Mouse (Mus musculus): ENCODE measurements around the gene Dnph1. TPM values are rescaled to one million over a fixed set of nuclear protein-coding genes. Genes with fewer than 3 reads are reported as not detected.

Dnph1 gene
- polyA plus RNA-seq, 1 experiment from 2014 or later, result 59.7 TPM

- no peak for ATAC-seq (ENCODE audit: low FRiP score)
- Histone ChIP-seq H3K9ac (ENCODE audit: low read depth, low read length) (peak overlapping the region; percentile 19; the same call in 1 of the 2 replicates), H3K27me3 (ENCODE audit: control insufficient read depth, insufficient read depth, low read length) (peaks cover 37% of the 10 kb centered on the region), H3K9me3 (ENCODE audit: control insufficient read depth, low read length) (no peaks in the 10 kb centered on the region), H3K27ac (ENCODE audit: low read depth, low read length) (no peak overlapping the region), H3K36me3 (ENCODE audit: control insufficient read depth, insufficient read depth, low read length) (no peaks in the 10 kb centered on the region), H3K4me1 (replicated peaks; ENCODE audit: control insufficient read depth, insufficient read depth, low read length) (peaks cover 4% of the 10 kb centered on the region; the same call in 1 of the 2 replicates), H3K4me3 (ENCODE audit: low read depth, low read length) (peak overlapping the region; percentile 6; the same call in 1 of the 2 replicates), H3K4me2 (replicated peaks; ENCODE audit: low read depth, low read length) (peak overlapping the region; percentile 34)
- no peak for DNase-seq (ENCODE audit: low spot score)
- WGBS, result 2% methylated on average over 24 of the region's 32 CpGs
Measured at GRCm38 (mm10) chr17:46460673-46461072, 35.8 kb upstream of the Dnph1 start.

- whole genome bisulfite sequencing, result 9% methylated on average over 8 of the region's 8 CpGs
- Histone ChIP-seq H3K9me3 (ENCODE audit: control insufficient read depth, low read length) (no peaks in the 10 kb centered on the region), H3K4me1 (replicated peaks; ENCODE audit: control insufficient read depth, insufficient read depth, low read length) (peaks cover 3% of the 10 kb centered on the region; the same call in 1 of the 2 replicates), H3K4me3 (ENCODE audit: low read depth, low read length) (peak overlapping the region; percentile 6; the same call in 1 of the 2 replicates), H3K9ac (ENCODE audit: low read depth, low read length) (peak overlapping the region; percentile 19; the same call in 1 of the 2 replicates), H3K4me2 (replicated peaks; ENCODE audit: low read depth, low read length) (peak overlapping the region; percentile 34; the same call in 1 of the 2 replicates), H3K27me3 (ENCODE audit: control insufficient read depth, insufficient read depth, low read length) (peaks cover 36% of the 10 kb centered on the region), H3K27ac (ENCODE audit: low read depth, low read length) (no peak overlapping the region), H3K36me3 (ENCODE audit: control insufficient read depth, insufficient read depth, low read length) (no peaks in the 10 kb centered on the region)
- DNase-seq (ENCODE audit: low spot score) (peak; percentile 23), ATAC-seq (ENCODE audit: low FRiP score) (no peak)
Measured at GRCm38 (mm10) chr17:46461347-46461746, 35.2 kb upstream of the Dnph1 start.

DNA sequence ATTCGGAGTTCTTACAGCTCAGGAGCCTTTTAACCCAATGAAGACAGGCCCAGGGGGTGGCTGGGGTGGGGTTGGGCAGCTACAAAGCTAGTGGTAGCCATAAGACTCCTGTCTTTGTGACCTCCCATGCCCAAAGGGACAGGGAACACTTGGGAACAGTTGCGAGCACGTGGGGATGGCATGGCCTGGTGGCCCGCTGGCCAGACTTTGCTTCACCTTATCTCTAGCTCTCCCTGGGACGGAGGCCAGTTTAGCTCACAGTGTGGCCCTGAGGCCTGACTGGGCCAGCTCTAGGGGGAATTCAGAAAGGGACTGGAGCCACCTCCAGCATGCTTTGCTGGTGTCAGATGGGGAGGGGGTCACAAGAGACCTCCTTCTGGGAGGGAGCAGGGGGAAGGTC, 34.3 kb upstream of the Dnph1 start:
- ATAC-seq (ENCODE audit: low FRiP score), result no peak
- no peak for DNase-seq (ENCODE audit: low spot score)
- WGBS, result 79% methylated on average over 5 of the region's 5 CpGs
- peaks cover 3% of the 10 kb centered on the region; the same call in 1 of the 2 replicates for H3K4me1 ChIP-seq (replicated peaks; ENCODE audit: control insufficient read depth, insufficient read depth, low read length)
- H3K27ac ChIP-seq (ENCODE audit: low read depth, low read length), result no peak overlapping the region
- peaks cover 32% of the 10 kb centered on the region for H3K27me3 ChIP-seq (ENCODE audit: control insufficient read depth, insufficient read depth, low read length)
- H3K4me3 ChIP-seq (ENCODE audit: low read depth, low read length), result no peak overlapping the region
- no peaks in the 10 kb centered on the region for H3K36me3 ChIP-seq (ENCODE audit: control insufficient read depth, insufficient read depth, low read length)
- no peaks in the 10 kb centered on the region for H3K9me3 ChIP-seq (ENCODE audit: control insufficient read depth, low read length)
- no peak overlapping the region for H3K4me2 ChIP-seq (replicated peaks; ENCODE audit: low read depth, low read length)
- H3K9ac ChIP-seq (ENCODE audit: low read depth, low read length), result no peak overlapping the region

DNA sequence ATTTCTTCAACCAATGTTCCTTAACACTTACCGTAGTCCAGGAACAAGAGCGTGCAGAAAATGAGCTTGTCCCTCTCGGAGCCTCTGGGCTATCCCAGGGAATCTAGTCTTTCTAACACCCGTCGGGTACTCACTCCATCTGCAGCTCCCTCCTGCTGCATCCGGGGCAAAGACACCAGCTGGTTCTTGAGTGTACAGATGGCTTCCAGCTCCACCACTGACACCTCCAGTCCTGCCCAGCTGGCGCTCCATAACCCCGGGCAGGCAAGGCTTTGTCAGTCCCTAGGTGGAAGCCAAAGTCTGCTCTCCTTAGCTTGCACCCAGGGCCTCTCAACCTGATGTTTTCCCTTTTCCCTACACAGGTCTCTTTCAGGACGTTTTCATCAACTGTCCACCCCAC, 28.7 kb upstream of the Dnph1 start:
- no peak for ATAC-seq (ENCODE audit: low FRiP score)

DNA sequence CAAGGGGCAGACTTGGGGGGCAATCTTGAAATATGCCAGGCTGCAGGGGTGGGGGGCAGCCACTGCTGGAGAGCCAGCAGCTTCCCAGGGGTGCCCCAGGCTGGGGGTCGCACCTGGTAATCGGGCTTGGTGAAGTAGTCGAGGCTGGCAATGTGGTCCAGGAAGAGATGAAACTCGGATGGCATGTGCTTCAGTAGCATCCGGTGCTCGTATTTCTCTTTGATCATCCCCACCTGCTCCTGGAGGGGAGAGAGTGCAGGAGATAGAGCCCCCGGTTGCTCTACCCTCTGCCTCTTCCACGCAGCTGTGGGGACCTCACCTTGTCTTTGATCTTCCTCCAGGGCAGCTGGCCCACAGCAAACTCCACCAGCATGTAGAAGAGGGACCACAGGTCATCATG, 19.9 kb upstream of the Dnph1 start:
- Histone ChIP-seq H3K4me2 (replicated peaks; ENCODE audit: low read depth, low read length) (no peak overlapping the region), H3K4me3 (ENCODE audit: low read depth, low read length) (no peak overlapping the region), H3K36me3 (ENCODE audit: control insufficient read depth, insufficient read depth, low read length) (0 out of 2 replicates have a peak, but pooled peaks cover 2% of the 10 kb centered on the region), H3K27ac (ENCODE audit: low read depth, low read length) (no peak overlapping the region), H3K4me1 (replicated peaks; ENCODE audit: control insufficient read depth, insufficient read depth, low read length) (no peaks in the 10 kb centered on the region), H3K9me3 (ENCODE audit: control insufficient read depth, low read length) (no peaks in the 10 kb centered on the region), H3K9ac (ENCODE audit: low read depth, low read length) (no peak overlapping the region), H3K27me3 (ENCODE audit: control insufficient read depth, insufficient read depth, low read length) (no peaks in the 10 kb centered on the region)
- DNase-seq (ENCODE audit: low spot score) (no peak), ATAC-seq (ENCODE audit: low FRiP score) (no peak)
- WGBS, result 86% methylated on average over 8 of the region's 8 CpGs

More for the DNA sequence above, 28.7 kb upstream of the Dnph1 start:
- Histone ChIP-seq H3K9me3 (ENCODE audit: control insufficient read depth, low read length) (no peaks in the 10 kb centered on the region), H3K9ac (ENCODE audit: low read depth, low read length) (no peak overlapping the region), H3K27me3 (ENCODE audit: control insufficient read depth, insufficient read depth, low read length) (no peaks in the 10 kb centered on the region), H3K4me1 (replicated peaks; ENCODE audit: control insufficient read depth, insufficient read depth, low read length) (no peaks in the 10 kb centered on the region), H3K27ac (ENCODE audit: low read depth, low read length) (no peak overlapping the region), H3K4me2 (replicated peaks; ENCODE audit: low read depth, low read length) (no peak overlapping the region), H3K4me3 (ENCODE audit: low read depth, low read length) (no peak overlapping the region), H3K36me3 (ENCODE audit: control insufficient read depth, insufficient read depth, low read length) (no peaks in the 10 kb centered on the region)
- 71% methylated on average over 9 of the region's 9 CpGs for WGBS
- no peak for DNase-seq (ENCODE audit: low spot score)

GRCm38 (mm10) chr17:46477286-46477685, 19.2 kb upstream of the Dnph1 start:
- Histone ChIP-seq H3K4me3 (ENCODE audit: low read depth, low read length) (no peak overlapping the region), H3K27me3 (ENCODE audit: control insufficient read depth, insufficient read depth, low read length) (no peaks in the 10 kb centered on the region), H3K36me3 (ENCODE audit: control insufficient read depth, insufficient read depth, low read length) (0 out of 2 replicates have a peak, but pooled peaks cover 2% of the 10 kb centered on the region), H3K9me3 (ENCODE audit: control insufficient read depth, low read length) (no peaks in the 10 kb centered on the region), H3K4me1 (replicated peaks; ENCODE audit: control insufficient read depth, insufficient read depth, low read length) (no peaks in the 10 kb centered on the region), H3K9ac (ENCODE audit: low read depth, low read length) (no peak overlapping the region), H3K4me2 (replicated peaks; ENCODE audit: low read depth, low read length) (no peak overlapping the region), H3K27ac (ENCODE audit: low read depth, low read length) (no peak overlapping the region)
- ATAC-seq (ENCODE audit: low FRiP score) (no peak), DNase-seq (ENCODE audit: low spot score) (no peak)
- WGBS, result 82% methylated on average over 15 of the region's 15 CpGs

GRCm38 (mm10) chr17:46483561-46484001, 12.9 kb upstream of the Dnph1 start:
- ATAC-seq (ENCODE audit: low FRiP score) (peak; percentile 37; the same call in 1 of the 2 replicates), DNase-seq (ENCODE audit: low spot score) (peak; percentile 68)
- Histone ChIP-seq H3K4me2 (replicated peaks; ENCODE audit: low read depth, low read length) (peak overlapping the region; percentile 53), H3K9me3 (ENCODE audit: control insufficient read depth, low read length) (no peaks in the 10 kb centered on the region), H3K4me1 (replicated peaks; ENCODE audit: control insufficient read depth, insufficient read depth, low read length) (peaks cover 8% of the 10 kb centered on the region), H3K27ac (ENCODE audit: low read depth, low read length) (no peak overlapping the region), H3K27me3 (ENCODE audit: control insufficient read depth, insufficient read depth, low read length) (peaks cover 21% of the 10 kb centered on the region), H3K36me3 (ENCODE audit: control insufficient read depth, insufficient read depth, low read length) (no peaks in the 10 kb centered on the region), H3K9ac (ENCODE audit: low read depth, low read length) (peak overlapping the region; percentile 20; the same call in 1 of the 2 replicates), H3K4me3 (ENCODE audit: low read depth, low read length) (peak overlapping the region; percentile 27)
- 4% methylated on average over 16 of the region's 16 CpGs for WGBS

GRCm38 (mm10) chr17:46484021-46484431, 12.5 kb upstream of the Dnph1 start:
- Histone ChIP-seq H3K4me2 (replicated peaks; ENCODE audit: low read depth, low read length) (peak overlapping the region; percentile 53), H3K36me3 (ENCODE audit: control insufficient read depth, insufficient read depth, low read length) (no peaks in the 10 kb centered on the region), H3K9ac (ENCODE audit: low read depth, low read length) (peak overlapping the region; percentile 20; the same call in 1 of the 2 replicates), H3K4me1 (replicated peaks; ENCODE audit: control insufficient read depth, insufficient read depth, low read length) (peaks cover 8% of the 10 kb centered on the region), H3K27me3 (ENCODE audit: control insufficient read depth, insufficient read depth, low read length) (peaks cover 24% of the 10 kb centered on the region), H3K27ac (ENCODE audit: low read depth, low read length) (no peak overlapping the region), H3K9me3 (ENCODE audit: control insufficient read depth, low read length) (no peaks in the 10 kb centered on the region), H3K4me3 (ENCODE audit: low read depth, low read length) (peak overlapping the region; percentile 27)
- ATAC-seq (ENCODE audit: low FRiP score), result 0 out of 2 replicates have a peak, but pooled peaks have one; percentile 18
- DNase-seq (ENCODE audit: low spot score), result peak; percentile 50
- 1% methylated on average over 13 of the region's 13 CpGs for WGBS

- DNase-seq (ENCODE audit: low spot score) (peak; percentile 20), ATAC-seq (ENCODE audit: low FRiP score) (peak; percentile 31; the same call in 1 of the 2 replicates)
- Histone ChIP-seq H3K4me1 (replicated peaks; ENCODE audit: control insufficient read depth, insufficient read depth, low read length) (peaks cover 8% of the 10 kb centered on the region), H3K27ac (ENCODE audit: low read depth, low read length) (no peak overlapping the region), H3K4me2 (replicated peaks; ENCODE audit: low read depth, low read length) (peak overlapping the region; percentile 53), H3K4me3 (ENCODE audit: low read depth, low read length) (peak overlapping the region; percentile 27; the same call in 1 of the 2 replicates), H3K27me3 (ENCODE audit: control insufficient read depth, insufficient read depth, low read length) (peaks cover 25% of the 10 kb centered on the region), H3K36me3 (ENCODE audit: control insufficient read depth, insufficient read depth, low read length) (no peaks in the 10 kb centered on the region), H3K9me3 (ENCODE audit: control insufficient read depth, low read length) (no peaks in the 10 kb centered on the region), H3K9ac (ENCODE audit: low read depth, low read length) (0 out of 2 replicates have a peak overlapping the region, but pooled peaks have one; percentile 20)
- WGBS, result 11% methylated on average over 6 of the region's 6 CpGs
Measured at GRCm38 (mm10) chr17:46484461-46484875, 12.0 kb upstream of the Dnph1 start.
